Mouse (Mus musculus): ENCODE measurements at regions not wholly inside any gene's neighbourhood (a gene's known extent, or its start where the extent isn't known, plus 50 kb on each side); places are given as distances from the start of the nearest gene placed in this dataset.

DNA sequence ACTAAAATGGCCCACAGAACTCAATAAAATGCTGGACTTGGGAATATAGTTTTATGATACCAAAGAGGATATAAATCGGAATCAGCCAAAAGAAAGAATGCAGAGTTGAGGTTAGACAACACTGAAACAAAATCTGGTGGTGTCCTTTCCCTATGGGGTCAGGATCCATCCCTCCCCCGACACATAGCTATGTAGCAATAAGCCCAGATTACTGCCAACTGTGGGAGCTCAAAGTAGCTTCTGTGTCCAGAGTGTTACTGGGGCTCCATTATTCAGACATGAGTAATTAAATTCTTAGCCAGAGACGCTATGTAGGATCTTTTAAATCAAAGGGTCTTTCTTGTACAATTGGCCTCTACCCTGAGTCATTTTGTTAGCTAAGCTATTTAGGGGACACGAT is 109.4 kb upstream of the Igfbp7 start:
- no peaks in the 10 kb centered on the region for H3K79me2 ChIP-seq (replicated peaks; ENCODE audit: control insufficient read depth, extremely low read depth, insufficient read depth, poor library complexity, severe bottlenecking)
- dilution Hi-C loops (cut with MboI; ENCODE audit: extremely low pct_ligation_motif_present, extremely low pct_unique_long_range_greater_than_20kb, low sequenced_read_pairs) (no loop called here), in situ Hi-C loops (cut with MboI; ENCODE audit: low pct_ligation_motif_present, low pct_unique_long_range_greater_than_20kb, low sequenced_read_pairs) (no loop called here)
- no peaks in the 10 kb centered on the region for H3K27me3 ChIP-seq (replicated peaks)
- H3K4me2 ChIP-seq (ENCODE audit: insufficient read depth, low read depth, poor library complexity, severe bottlenecking) = no peak overlapping the region
- H3K4me3 ChIP-seq (replicated peaks in 1 of 3; ENCODE audit: low read depth in 2 of 3, low read length in 2 of 3, poor library complexity in 1 of 3) = no peak overlapping the region
- H3K9ac ChIP-seq (ENCODE audit: insufficient read depth, low read depth) = no peak overlapping the region
- H3K36me3 ChIP-seq (replicated peaks in 1 of 2; ENCODE audit: control insufficient read depth in 1 of 2, insufficient read depth in 1 of 2, low read length in 1 of 2) = no peaks in the 10 kb centered on the region
- H3K27ac ChIP-seq (ENCODE audit: insufficient read depth, low read depth) = no peak overlapping the region
- H3K4me1 ChIP-seq (ENCODE audit: control insufficient read depth in 1 of 2, insufficient read depth in 2 of 2) = 0 out of 4 replicates have a peak, but pooled peaks cover 0 to 3% of the 10 kb centered on the region in 2 experiments
- no peak for DNase-seq (ENCODE audit: extremely low read depth)
- H3K9me3 ChIP-seq (replicated peaks; ENCODE audit: low read length) = no peaks in the 10 kb centered on the region
- no peak for TF ChIP-seq CTCF (conservative IDR thresholded peaks at IDR 0.05 in 1 of 2, IDR thresholded peaks at IDR 0.05 in 1 of 2; ENCODE audit: low read depth in 2 of 2, low read length in 2 of 2)
- TF ChIP-seq ZMIZ1 (IDR thresholded peaks at IDR 0.05; ENCODE audit: low read depth, low read length) = no peak
- TF ChIP-seq SMC3 (IDR thresholded peaks at IDR 0.05; ENCODE audit: low read depth, low read length) = no peak
- TF ChIP-seq NRF1 (IDR thresholded peaks at IDR 0.05; ENCODE audit: low read depth, low read length) = no peak
- TF ChIP-seq ETS1 (conservative IDR thresholded peaks at IDR 0.05; ENCODE audit: low read depth, low read length) = no peak
- TF ChIP-seq CHD1 (IDR thresholded peaks at IDR 0.05; ENCODE audit: low read depth, low read length) = no peak
- no peak for TF ChIP-seq USF1 (IDR thresholded peaks at IDR 0.05; ENCODE audit: low read depth, low read length)
- TF ChIP-seq BHLHE40 (IDR thresholded peaks at IDR 0.05; ENCODE audit: low read depth, low read length) = no peak
- no peak for TF ChIP-seq NELFE (IDR thresholded peaks at IDR 0.05; ENCODE audit: low read depth, low read length)
- no peak for TF ChIP-seq JUN (IDR thresholded peaks at IDR 0.05; ENCODE audit: insufficient read depth, low read depth, low read length)
- no peak for TF ChIP-seq MAFK (IDR thresholded peaks at IDR 0.05; ENCODE audit: insufficient replicate concordance, low read length)
- no peak for TF ChIP-seq TBP (conservative IDR thresholded peaks at IDR 0.05; ENCODE audit: low read depth, low read length)
- no peak for TF ChIP-seq RAD21 (IDR thresholded peaks at IDR 0.05; ENCODE audit: low read depth, low read length)
- TF ChIP-seq MEF2A (IDR thresholded peaks at IDR 0.05; ENCODE audit: borderline replicate concordance, low read depth, low read length) = no peak
- TF ChIP-seq GABPA (IDR thresholded peaks at IDR 0.05; ENCODE audit: insufficient replicate concordance, low read depth, low read length) = no peak
- no peak for TF ChIP-seq KAT2A (IDR thresholded peaks at IDR 0.05; ENCODE audit: insufficient replicate concordance, low read length)
- TF ChIP-seq ZKSCAN1 (IDR thresholded peaks at IDR 0.05; ENCODE audit: borderline replicate concordance, low read depth, low read length) = no peak
- TF ChIP-seq POLR2AphosphoS2 (IDR thresholded peaks at IDR 0.05; ENCODE audit: low read depth, low read length) = no peak

DNA sequence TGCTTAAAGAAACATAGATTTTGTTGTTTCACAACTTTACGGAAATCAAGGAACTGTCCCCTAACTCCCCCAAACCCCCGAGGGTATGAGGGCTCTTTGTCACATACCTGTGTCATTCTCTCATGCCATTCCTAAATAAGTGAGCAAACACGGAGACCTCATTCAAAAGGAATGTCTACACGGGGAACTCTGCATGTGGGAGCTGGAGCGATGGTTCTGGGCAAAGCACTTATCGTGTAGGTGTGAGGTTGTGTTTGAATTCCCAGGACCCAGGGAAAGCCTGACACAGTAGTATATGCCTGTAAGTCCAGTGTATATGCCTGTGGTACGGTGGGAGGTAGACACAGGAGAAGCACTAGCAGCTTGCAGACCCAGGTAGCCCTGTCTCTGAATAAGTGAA is 107.6 kb upstream of the Igfbp7 start:
- Histone ChIP-seq H3K4me3 (replicated peaks in 1 of 3; ENCODE audit: low read depth in 2 of 3, low read length in 2 of 3, poor library complexity in 1 of 3) (no peak overlapping the region), H3K9ac (ENCODE audit: insufficient read depth, low read depth) (no peak overlapping the region), H3K36me3 (replicated peaks in 1 of 2; ENCODE audit: control insufficient read depth in 1 of 2, insufficient read depth in 1 of 2, low read length in 1 of 2) (no peaks in the 10 kb centered on the region), H3K9me3 (replicated peaks; ENCODE audit: low read length) (no peaks in the 10 kb centered on the region), H3K79me2 (replicated peaks; ENCODE audit: control insufficient read depth, extremely low read depth, insufficient read depth, poor library complexity, severe bottlenecking) (no peaks in the 10 kb centered on the region), H3K4me1 (ENCODE audit: control insufficient read depth in 1 of 2, insufficient read depth in 2 of 2) (0 out of 4 replicates have a peak, but pooled peaks cover 0 to 3% of the 10 kb centered on the region in 2 experiments), H3K27ac (ENCODE audit: insufficient read depth, low read depth) (no peak overlapping the region), H3K4me2 (ENCODE audit: insufficient read depth, low read depth, poor library complexity, severe bottlenecking) (no peak overlapping the region), H3K27me3 (replicated peaks) (no peaks in the 10 kb centered on the region)
- TF ChIP-seq NELFE (IDR thresholded peaks at IDR 0.05; ENCODE audit: low read depth, low read length) = no peak
- TF ChIP-seq ZNF384 (IDR thresholded peaks at IDR 0.05; ENCODE audit: low read depth, low read length) = no peak
- TF ChIP-seq POLR2AphosphoS2 (IDR thresholded peaks at IDR 0.05; ENCODE audit: low read depth, low read length) = no peak
- no peak for TF ChIP-seq USF2 (conservative IDR thresholded peaks at IDR 0.05; ENCODE audit: low read depth, low read length)
- TF ChIP-seq BHLHE40 (IDR thresholded peaks at IDR 0.05; ENCODE audit: low read depth, low read length) = no peak
- TF ChIP-seq JUND (conservative IDR thresholded peaks at IDR 0.05; ENCODE audit: low read depth, low read length) = no peak
- no peak for TF ChIP-seq TCF12 (IDR thresholded peaks at IDR 0.05; ENCODE audit: low read depth, low read length)
- TF ChIP-seq ZMIZ1 (IDR thresholded peaks at IDR 0.05; ENCODE audit: low read depth, low read length) = no peak
- TF ChIP-seq CHD1 (IDR thresholded peaks at IDR 0.05; ENCODE audit: low read depth, low read length) = no peak
- TF ChIP-seq USF1 (IDR thresholded peaks at IDR 0.05; ENCODE audit: low read depth, low read length) = no peak
- no peak for TF ChIP-seq ZC3H11A (IDR thresholded peaks at IDR 0.05; ENCODE audit: low read depth, low read length)
- no peak for TF ChIP-seq MAX (IDR thresholded peaks at IDR 0.05; ENCODE audit: low read length)
- TF ChIP-seq SMC3 (IDR thresholded peaks at IDR 0.05; ENCODE audit: low read depth, low read length) = no peak
- TF ChIP-seq POLR2A (IDR thresholded peaks at IDR 0.05; ENCODE audit: low read depth, low read length) = no peak
- no peak for TF ChIP-seq E2F4 (IDR thresholded peaks at IDR 0.05; ENCODE audit: insufficient replicate concordance, low read depth, low read length)
- no peak for TF ChIP-seq UBTF (IDR thresholded peaks at IDR 0.05; ENCODE audit: low read depth, low read length)
- no peak for TF ChIP-seq ETS1 (conservative IDR thresholded peaks at IDR 0.05; ENCODE audit: low read depth, low read length)
- no peak for TF ChIP-seq JUN (IDR thresholded peaks at IDR 0.05; ENCODE audit: insufficient read depth, low read depth, low read length)
- TF ChIP-seq RAD21 (IDR thresholded peaks at IDR 0.05; ENCODE audit: low read depth, low read length) = no peak
- TF ChIP-seq CTCF (conservative IDR thresholded peaks at IDR 0.05 in 1 of 2, IDR thresholded peaks at IDR 0.05 in 1 of 2; ENCODE audit: low read depth in 2 of 2, low read length in 2 of 2) = no peak
- dilution Hi-C loops (cut with MboI; ENCODE audit: extremely low pct_ligation_motif_present, extremely low pct_unique_long_range_greater_than_20kb, low sequenced_read_pairs) (no loop called here), in situ Hi-C loops (cut with MboI; ENCODE audit: low pct_ligation_motif_present, low pct_unique_long_range_greater_than_20kb, low sequenced_read_pairs) (no loop called here)
- DNase-seq (ENCODE audit: extremely low read depth) = no peak
